Mouse (Mus musculus): ENCODE results near the gene Nt5m.

- no peak for TF ChIP-seq CTCF (IDR thresholded peaks at IDR 0.05; ENCODE audit: extremely low read depth, insufficient read length, insufficient replicate concordance, low read depth, low read length)
- TF ChIP-seq POLR2A (IDR thresholded peaks at IDR 0.05; ENCODE audit: low read depth, low read length) = no peak
Measured at GRCm38 (mm10) chr11:59864316-59864715, 25.1 kb downstream of the Nt5m start.
